Mouse (Mus musculus) brain, adult 2 months (tissue): ENCODE results near the gene Gm6614.
"Not testable (repeated sequence)": the region's sequence is repeated elsewhere in the genome, so short reads cannot be mapped to it uniquely, and the experiment has no call there.

ENCODE experiments used
- DNase-seq: peaks from one replicate; pipeline ENCODE4 v3.0.0; 2011; ENCODE audit warnings: low read depth, low spot score

The Gm6614 gene

DNA sequence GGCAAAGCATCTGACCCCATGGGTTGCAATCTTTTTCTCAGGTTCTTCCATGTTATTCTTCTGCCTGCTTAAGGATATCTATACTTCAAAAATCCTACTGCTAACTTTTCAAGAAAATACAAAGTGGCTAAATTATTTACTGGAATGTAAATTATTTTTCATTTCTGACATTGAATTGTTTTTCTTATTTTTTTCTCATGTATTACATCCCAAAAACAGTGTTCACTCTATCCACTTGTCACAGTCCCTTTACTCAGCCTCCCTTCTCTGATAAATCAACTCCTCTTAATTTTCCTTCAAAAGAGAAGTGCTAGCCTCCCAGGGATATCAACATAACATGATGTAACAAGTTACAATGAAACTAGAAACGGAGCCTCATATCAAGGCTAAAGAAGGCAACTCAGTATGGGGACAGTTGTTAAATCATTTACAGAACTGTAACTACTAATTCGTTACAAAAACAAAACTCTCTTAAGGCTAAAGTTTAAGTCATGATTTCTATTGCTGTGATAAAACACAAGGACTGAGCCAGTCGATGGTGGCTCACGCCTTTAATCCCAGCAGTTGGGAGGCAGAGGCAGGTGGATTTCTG, at the start of gene Gm6614:
Gene Gm6614, minus strand, starts transcription at position 51 of the 592 bp plus-strand sequence.
- no peak for DNase-seq

DNA sequence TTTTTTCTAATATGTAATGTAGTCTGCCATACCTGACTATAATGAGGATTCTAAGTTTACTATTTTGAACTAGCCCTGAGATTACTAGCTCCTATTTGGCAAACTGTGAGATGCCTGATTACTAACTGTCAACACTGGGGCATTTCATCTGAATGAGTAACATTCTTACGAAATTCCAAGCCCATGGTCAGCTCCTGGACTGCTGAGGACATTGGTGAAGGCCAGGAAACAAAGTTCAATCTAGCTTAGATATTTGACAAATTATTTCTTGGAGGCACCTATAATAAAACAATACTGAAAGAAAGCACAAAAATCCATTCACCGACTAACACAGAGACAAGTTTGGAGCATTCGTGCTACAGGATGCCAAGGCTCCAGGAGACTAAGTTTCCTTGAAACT, 47.1 kb upstream of the Gm6614 start:
- not testable (repeated sequence) for DNase-seq

DNA sequence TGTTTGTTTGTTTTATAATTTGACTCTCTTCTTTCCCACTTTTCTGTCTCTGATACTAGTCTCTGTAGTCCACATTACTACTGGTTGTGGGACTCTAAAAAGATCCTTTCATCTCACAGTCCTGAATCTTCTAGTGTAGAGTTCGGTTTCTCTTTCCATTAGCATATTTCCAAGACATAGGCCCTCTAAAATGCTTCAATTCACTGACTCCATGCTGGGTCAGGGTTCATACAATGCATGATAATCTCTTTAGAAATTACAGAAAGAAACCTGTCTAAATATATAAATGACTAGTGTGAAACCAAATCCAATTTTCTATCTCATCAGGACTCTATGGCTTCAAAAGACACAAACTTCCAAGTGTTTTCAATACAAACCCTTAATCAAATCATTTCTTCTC, 36.5 kb upstream of the Gm6614 start:
- no peak for DNase-seq

DNA sequence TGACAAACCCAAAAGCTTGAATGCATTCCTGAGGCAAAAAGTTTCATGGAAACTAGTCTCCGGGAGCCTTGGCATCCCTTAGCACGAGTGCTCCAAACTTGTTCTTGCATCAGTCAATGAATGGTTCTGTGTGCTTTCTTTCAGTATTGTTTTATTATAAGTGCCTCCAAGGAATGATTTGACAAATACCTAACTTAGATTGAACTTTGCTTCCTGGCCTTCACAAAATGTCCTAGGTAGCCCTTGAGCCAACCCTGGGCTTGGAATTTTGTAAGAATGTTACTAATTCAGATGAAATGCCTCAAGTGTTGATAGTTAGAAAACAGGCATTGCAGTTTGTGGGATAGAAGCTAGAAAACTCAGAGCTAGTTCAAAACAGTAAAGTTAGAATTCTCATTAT, 34.5 kb upstream of the Gm6614 start:
- no peak for DNase-seq

DNA sequence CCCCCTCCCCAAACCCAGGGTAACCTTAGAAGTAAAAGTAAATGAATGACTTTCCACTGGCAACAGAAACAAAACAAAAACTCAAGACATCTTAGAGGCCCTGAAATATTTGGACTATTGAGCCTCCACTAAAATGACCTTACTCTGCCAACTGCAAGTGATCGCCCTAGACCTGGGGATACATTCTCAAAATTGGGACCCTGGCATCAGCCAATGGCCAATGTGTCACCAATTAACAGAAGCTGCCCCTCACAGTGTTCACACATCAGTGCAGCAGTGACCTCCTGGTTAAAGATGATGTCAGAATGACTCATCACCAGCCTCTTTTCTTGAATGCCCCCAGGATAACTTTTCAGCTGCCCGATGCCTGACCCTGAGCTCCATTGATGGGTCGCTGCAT, 30.7 kb upstream of the Gm6614 start:
- DNase-seq: no peak

DNA sequence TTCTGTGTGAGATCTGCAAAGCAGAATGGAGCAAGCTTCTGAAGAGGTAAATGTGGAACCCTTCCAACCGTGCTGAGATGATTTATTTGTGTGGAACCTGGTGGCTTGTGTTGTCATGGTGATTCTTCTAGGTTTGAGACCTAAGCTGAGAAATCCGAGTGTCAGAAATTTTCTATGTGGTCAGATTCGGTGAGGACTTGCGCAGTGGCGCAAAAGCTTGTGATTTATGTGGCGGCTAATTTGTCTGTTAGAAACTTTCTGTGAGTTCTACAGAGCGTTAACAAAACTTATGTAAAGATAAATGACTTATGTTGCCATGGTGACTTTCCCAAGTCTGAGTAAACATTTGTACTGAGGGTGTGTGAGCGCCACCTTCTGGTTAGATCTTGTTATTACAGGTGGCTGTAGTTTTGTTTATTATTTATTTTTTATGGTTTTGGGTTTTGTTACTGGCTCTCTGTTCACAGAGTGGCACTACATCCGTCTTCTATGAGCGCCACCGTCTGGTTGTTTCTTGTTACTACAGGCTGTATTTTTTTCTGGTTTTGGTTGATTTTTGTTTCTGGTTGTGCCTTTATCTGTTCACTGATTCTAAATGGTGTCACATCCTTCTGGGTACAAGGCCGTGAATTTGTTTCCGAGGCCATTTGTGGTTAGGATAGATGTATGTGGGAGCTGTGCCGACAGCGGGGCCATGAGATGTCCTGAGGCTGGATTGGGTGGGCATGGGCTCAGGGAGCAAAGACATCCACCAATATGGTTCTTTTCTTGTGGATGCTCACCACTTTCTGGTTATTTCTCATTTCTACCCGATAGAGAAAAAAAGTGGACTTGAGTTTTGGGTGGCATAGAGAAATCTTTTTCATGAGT, 29.3 kb upstream of the Gm6614 start:
- peak; percentile 65 for DNase-seq

DNA sequence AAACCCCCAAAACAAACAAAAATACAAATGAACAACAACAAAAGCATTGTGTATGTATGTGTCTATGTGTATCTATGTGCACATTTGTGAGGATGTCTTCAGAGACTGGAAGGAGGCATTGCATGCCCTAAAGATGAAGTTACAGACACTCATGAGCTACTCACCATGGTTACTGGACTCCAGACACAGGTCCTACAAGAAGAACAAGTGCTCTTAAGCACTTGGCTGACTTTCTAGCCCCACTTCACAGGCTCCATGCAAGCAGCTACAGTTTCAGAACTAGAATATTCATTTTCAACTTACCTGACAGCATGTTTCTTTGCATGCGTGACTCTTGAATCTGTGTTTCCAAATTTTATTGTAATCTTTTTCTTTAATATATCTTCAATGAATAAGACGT, 24.6 kb upstream of the Gm6614 start:
- DNase-seq: no peak

DNA sequence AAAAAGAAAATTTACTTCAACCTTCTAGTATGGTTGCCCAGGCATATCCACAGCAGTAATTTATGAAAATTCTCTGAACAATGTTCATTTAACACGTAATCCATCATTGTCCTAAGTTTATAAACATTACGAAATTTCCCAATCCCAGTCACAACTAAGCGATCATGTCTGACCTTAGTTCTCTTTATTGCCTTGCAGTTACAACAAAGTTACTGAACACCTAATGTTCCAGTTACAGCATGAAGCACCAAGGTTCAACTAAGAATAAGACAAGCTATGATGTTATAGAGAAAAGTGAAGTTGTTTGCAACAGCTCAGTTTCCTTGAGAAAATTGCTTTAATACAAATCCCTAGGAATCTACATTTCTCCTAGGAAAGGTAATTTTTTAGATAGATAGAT, 10.5 kb upstream of the Gm6614 start:
- no peak for DNase-seq

DNA sequence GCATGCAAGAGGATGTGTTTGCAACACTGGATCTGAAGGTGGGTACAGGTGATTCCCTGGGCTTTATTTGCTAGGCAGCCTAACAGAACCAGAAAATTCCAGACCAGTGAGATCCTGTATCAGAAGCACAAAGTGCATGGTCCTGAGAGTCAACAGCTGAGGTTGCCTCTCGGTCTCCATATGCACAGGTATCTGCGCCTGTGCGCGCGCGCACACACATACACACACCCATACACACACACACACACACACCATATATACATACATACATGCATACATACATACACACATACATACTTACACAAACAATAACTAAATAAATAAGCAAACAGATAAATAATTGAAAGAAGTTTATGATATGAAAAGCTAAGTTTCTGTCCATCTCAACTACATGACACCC, 24.4 kb downstream of the Gm6614 start:
- no peak for DNase-seq

DNA sequence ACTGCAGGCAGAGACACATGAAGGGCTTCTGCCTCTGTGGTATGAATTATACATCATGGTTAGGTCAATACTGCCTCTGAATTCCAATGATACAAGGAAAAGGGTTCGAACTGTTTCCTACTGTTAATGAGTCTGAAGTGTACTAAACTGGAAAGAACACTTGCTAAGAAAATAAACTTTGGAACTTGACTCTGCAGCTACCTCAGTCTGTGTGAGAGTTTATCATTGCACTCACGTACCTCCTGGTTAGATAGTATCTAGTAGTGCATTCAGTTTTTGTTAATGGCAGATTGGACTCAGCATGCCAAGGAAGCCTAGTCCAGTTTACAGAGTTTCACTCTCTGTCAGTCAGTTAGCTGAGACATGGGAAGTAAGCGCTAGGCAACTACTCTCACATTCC, 26.6 kb downstream of the Gm6614 start:
- no peak for DNase-seq

DNA sequence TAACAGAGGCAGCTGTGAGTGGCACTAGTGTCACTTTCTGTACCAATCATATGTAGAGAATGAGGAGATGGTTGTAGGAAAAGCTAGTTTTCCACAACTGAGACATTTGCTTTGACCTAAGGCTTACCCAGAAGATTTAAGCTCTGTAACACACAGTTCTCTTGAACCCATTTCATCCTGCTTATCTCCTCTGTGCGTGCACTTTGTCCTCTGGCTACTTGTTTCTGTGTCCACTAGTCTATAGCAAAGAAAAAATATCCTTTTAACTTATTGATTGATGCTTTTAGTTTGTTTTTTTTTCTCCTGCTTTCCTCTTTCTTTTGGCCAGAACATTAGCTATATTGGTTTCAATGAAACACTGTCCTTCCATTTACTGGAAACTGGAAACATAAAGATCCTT, 48.8 kb downstream of the Gm6614 start:
- DNase-seq: no peak

DNA sequence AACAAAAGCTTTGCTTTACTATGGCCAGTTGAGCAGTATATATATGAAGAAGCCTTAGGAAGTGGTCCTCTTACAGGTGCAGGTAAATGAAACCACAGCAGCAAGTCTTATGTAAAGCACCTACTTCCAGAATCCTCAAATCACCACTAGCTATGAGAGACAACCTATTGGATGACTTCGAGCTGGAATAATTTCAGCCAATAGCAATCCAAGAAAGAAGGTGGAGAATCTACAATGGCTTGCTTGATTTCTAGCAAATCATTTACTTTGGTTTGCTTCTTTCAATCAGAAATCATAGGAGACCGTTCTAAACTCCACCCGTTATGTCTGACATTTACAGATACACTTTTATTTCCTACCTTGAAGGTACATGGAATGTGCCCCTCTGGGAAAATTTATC, 49.4 kb downstream of the Gm6614 start:
- DNase-seq: no peak

DNA sequence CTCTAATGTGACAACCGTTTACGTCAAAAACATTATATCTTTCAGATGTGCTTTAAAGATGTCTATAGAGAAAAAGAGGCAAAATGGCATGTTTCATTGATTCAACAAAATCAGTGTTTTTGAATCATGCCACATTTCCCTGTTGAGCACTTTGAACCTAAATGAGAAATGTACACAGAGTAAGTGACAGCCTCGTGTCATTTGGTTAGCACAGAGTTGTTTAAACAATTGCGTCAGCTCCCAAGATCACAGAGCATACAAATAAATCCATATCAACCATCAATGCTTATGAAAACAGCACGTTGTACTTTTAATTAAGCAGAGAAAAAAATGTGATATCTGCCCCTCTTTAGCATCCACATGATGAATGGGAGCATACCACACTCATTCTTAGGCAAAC, 50.7 kb downstream of the Gm6614 start:
- no peak for DNase-seq

DNA sequence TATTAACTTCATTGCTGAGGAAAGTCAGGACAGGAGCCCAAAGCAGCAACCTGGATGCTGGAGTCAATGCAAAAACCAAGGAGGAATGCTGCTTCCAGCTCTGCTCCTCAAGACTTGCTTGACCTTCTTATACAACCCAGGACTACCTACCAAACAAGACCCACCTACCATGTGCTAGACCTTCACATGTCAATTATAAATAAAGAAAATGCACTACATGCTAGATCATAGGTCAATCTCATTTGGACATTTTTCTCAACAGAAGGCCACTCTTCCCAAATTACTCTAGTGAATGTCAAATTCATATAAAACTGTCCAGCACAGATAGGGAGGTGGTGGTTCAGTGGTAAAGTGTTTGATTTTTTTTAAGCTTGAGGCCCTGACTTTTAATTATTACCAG, 64.4 kb downstream of the Gm6614 start, which contains the start of gene Slco1a1:
Gene Slco1a1, minus strand, starts transcription at position 101 of the 400 bp plus-strand sequence.
- no peak for DNase-seq

DNA sequence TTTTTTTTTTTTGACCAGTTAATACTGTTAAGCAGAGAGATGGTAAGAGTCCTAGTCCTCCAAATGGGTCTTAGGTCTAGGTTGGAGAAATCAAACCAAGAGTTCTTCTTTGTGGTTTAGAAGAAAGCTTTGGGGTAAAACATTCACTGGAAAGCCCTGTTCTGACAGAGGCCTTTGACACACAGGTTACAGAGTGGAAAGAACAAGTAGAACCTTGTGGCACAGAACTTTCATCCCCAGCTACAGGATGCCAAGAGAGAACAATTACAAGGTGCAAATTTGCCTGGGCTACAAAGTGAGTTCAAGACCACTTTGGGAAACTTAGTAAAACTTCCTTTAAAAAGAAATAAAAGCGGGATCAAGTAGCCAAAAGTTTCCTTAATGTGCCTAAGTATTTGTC, 70.8 kb downstream of the Gm6614 start:
- DNase-seq: no peak
